Mouse (Mus musculus) ES-E14 (cell line): ENCODE results near the gene Kdr.

Experiments used
- CHD2 ChIP-seq: IDR thresholded peaks from 2 replicates; pipeline ENCODE4 v1.6.1; 2014; ENCODE audit warnings: mild to moderate bottlenecking, low read depth, low read length, inconsistent platforms
- ZC3H11A ChIP-seq: IDR thresholded peaks from 2 replicates; pipeline ENCODE4 v1.6.1; 2012; ENCODE audit warnings: low read depth, mild to moderate bottlenecking, inconsistent platforms, low read length, borderline replicate concordance

DNA sequence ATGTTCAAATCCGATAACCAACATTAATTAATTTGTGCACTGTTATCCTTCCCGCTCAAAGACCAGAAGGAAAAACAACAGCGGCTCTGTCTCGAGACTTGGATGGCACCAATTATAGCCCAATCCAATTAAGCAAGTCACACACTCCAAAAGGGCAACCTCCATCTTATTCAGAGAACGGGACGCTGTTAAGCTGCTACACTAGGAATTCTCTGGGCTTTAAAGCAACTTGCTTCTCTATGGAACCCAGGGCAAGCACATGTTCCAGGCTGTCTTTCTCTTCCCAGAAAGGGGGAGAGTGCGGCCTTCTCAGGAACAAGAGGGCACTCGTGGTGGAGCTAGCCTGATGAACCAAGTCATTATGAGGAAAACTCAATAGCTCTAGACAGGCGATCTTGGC, 1.6 kb downstream of the Kdr start:
- TF ChIP-seq ZC3H11A (no peak), CHD2 (no peak)
